Mouse (Mus musculus) spleen, postnatal 4 days (tissue): ENCODE data around the gene Plxdc2.
"Not testable (repeated sequence)": the region's sequence is repeated elsewhere in the genome, so short reads cannot be mapped to it uniquely, and the experiment has no call there.

Experiments
- DNase-seq, 2 experiments: peaks; one replicate each; pipeline ENCODE4 v3.0.0; 2022; ENCODE audit warnings: low spot score in 2 of 2

The Plxdc2 gene

DNA sequence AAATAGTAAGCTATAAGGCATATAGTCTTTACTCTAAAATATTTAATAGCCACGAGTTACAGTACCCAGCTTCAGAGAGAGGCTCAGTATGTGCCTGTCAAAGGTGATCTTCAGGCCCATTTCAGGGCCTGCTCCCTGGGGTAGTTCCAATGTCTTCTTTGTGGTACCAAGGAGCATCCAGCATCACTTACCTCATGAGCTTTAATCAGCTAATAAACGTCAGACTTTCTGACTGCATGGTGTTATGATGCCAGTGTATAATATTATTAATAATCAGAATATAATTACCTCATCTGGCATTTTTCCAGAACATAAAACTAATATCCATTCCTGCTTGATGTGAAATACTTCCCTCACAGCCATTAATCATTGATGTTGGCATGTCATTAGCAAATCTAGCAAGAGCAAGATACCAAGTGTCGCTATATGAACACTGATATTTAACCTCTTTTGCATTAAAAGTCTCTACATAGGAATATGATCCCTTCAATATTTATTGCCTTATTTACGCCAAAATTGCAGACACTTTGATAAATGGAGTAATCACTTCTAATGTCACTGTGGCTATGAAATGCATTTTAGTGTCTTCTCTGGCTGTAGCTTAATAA, 393.3 kb downstream of the Plxdc2 start:
- DNase-seq, result no peak

DNA sequence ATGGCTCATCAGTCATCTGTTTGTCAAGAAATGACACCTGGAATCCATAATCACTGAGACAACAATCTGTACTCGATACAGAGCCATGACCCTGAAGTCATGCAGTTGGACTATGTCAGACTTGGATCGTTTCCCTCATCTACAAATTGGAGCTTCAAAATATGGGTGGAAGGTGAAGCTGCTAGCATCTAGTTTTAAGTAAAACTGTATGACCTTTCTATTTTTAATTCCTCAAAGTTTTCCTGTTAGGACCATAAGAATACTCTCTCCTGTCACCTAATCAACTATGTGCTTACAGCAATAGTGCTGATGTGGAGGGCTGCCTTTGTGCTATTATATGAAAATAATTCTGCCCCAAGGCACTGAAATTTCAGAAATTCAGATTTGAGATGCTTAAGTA, 401.1 kb downstream of the Plxdc2 start:
- DNase-seq, result no peak

DNA sequence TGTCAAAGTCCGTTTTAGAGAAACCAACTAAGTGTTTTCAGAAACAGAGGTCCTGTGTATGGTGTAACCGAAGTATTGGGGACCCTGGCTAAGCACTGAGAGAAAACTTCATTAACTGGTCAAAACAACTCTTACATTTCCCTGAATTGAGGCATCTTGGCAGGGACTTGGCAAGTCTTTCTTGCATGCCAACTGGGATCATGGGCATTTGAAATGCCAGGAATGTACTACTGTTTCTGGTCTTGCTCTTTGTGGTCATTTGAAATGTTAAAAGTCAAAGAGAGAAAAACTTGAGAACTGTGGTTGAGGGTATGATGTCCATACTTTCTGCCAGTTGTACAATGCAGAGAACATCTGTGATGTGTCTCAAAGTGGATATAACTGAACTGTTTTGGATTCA, 403.7 kb downstream of the Plxdc2 start:
- DNase-seq, result no peak

DNA sequence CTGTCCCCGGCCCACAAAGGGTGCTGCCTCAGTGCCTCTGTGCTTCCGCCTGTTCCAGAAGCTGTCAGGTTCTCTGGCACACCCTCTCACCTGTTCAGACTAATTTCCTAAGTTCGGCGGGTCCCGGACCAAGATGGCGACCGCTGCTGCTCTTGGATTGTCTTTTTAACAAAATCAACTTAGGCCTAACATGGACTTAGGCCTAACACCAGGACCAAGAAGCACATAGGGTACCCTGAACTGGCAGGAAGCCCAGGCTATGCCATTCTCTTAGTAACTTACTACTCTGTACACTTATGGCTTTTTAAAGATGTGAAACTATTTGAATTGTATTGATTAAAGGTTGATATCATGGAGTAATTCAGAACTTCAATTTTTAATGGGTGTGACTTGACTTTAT, 413.0 kb downstream of the Plxdc2 start:
- DNase-seq, result not testable (repeated sequence)

DNA sequence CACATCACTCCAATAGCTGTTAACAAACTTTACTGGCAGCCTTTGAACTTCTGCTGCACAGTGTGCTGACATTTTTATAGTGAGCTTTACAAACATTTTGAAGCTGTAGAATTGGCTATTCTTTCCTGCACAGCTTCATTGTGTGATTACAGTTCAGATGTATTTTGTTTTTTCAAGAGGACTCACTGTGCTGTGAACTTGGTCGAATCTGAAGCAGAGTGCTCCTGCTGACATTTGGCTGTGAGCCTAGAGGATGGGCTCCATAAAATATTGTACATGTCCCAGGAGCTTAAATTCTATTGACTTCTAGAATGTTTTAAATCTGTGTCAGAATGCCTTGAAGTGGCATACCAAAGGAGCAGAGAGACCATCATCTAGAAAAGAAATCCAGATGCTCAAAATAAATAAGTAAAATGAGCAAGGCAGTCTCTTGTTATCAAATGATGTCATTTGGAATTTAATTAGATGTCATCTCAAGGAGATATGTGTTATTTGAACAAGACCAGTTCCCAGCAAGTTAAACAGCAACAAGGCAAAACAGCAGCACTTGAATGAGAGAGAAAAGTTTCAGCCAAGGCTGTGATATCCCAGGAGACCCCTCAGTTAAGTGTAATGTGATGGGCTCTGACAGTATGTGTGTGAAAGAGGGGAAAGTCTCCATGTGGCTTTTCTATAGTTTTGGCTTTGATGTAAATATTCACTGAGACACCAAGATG, 417.5 kb downstream of the Plxdc2 start:
- DNase-seq, result no peak

DNA sequence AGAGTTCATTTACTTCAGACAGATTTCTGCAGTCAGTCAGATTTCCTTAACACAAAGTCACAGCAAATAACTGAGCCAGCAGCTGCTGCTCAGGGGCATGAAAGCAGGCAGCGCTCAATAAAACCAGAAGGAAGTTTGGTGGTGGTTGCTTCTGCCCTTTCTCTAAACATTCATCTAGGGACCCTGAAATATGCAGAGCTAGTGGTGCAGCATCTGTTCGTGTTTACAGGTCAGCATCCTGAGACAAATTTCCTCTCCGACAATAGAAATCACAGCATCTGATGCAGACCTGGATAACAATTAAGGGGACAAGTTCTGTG, 418.0 kb downstream of the Plxdc2 start:
- no peak for DNase-seq

DNA sequence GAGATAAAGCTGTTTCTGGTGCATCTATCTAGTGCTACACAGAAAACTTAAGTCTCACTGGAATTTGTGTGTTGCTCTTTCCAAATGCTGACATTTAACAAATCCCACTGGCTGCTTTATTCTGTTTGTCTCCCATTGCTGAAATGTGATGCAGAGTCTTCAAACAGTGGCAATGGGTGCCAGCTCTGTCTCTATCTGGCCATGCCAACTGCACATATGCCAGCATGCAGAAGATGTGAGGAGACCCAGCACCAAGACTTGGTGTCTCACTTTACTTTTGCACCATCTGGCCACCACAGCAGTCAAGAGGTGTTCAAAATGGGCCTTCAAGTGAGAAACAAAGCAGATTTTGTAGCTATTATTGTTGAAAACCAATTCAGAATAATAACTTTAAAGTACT, 439.2 kb downstream of the Plxdc2 start:
- DNase-seq, result no peak
